Mouse (Mus musculus) hindbrain, embryonic 10.5 days (tissue): ENCODE results near the gene Gucd1. TPM values are rescaled to one million over a fixed set of nuclear protein-coding genes. Genes with fewer than 3 reads are reported as not detected.
"Not testable (repeated sequence)": the region's sequence is repeated elsewhere in the genome, so short reads cannot be mapped to it uniquely, and the experiment has no call there.

Experiments used
- DNase-seq: peaks from one replicate; pipeline ENCODE4 v3.0.0-alpha.2; 2017; ENCODE audit warnings: low spot score
- H3K27ac ChIP-seq: fragments of 300-500 bp; sonication (generic); 2 replicates; pipeline ENCODE4 v1.5.1; 2016; ENCODE audit warnings: mild to moderate bottlenecking, moderate library complexity
- H3K27me3 ChIP-seq: fragments of 300-500 bp; sonication (generic); 2 replicates; pipeline ENCODE4 v1.6.1; 2016; ENCODE audit warnings: mild to moderate bottlenecking; ENCODE audit not compliant: poor library complexity, insufficient read depth, severe bottlenecking
- H3K36me3 ChIP-seq: fragments of 300-500 bp; sonication (generic); 2 replicates; pipeline ENCODE4 v1.6.1; 2016; ENCODE audit warnings: mild to moderate bottlenecking, moderate library complexity
- H3K4me1 ChIP-seq: fragments of 300-500 bp; sonication (generic); replicated peaks from 2 replicates; pipeline ENCODE4 v1.6.1; 2016; ENCODE audit warnings: mild to moderate bottlenecking
- H3K4me3 ChIP-seq: fragments of 300-500 bp; sonication (generic); 2 replicates; pipeline ENCODE4 v1.5.1; 2016; ENCODE audit warnings: mild to moderate bottlenecking, moderate library complexity
- H3K9me3 ChIP-seq: fragments of 300-500 bp; sonication (generic); 2 replicates; pipeline ENCODE4 v1.6.1; 2016; ENCODE audit warnings: mild to moderate bottlenecking, moderate library complexity
- WGBS: fragments of 180-500 bp; shearing (Covaris S2); methylation state at CpG from one replicate; pipeline ENCODE4 v1.1.7; 2016; 5-methylcytosine and 5-hydroxymethylcytosine counted together
- polyA plus RNA-seq: library from polyadenylated mRNA; unstranded; fragments of >200 nt; fragmentation: Nextera tagmentation; extraction: Ambion mirVana; gene quantifications from 2 replicates; pipeline ENCODE4 v1.2.1, GENCODE M21; 2016

Gucd1 gene
- polyA plus RNA-seq, 1 experiment from 2014 or later: 32.5 TPM

- Histone ChIP-seq H3K4me1 (no peaks in the 10 kb centered on the region), H3K27ac (no peak overlapping the region), H3K4me3 (no peak overlapping the region), H3K27me3 (no peaks in the 10 kb centered on the region), H3K9me3 (no peaks in the 10 kb centered on the region), H3K36me3 (no peaks in the 10 kb centered on the region)
- no peak for DNase-seq
- 88% methylated on average over 5 of the region's 5 CpGs for WGBS
Observed at GRCm38 (mm10) chr10:75350564-75350963, 167.2 kb downstream of the Gucd1 start.

DNA sequence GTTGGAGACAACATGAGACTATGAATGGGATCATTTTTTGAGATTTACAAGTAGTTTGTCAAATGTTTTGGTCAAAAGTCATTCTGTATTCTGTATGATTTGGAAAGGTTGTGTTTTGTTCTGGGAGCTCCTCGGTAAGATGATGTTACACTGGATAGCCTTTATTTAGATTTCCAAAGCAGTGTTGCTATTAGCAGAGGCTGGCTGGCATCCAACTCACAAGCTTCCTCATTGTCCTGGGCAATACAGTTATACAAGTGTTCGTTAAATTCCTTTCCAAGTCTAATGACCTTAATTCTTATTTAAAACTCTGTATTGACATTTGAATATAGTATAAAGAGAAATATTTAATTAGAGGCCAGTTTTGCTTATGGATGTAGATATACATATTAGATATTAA is 172.5 kb downstream of the Gucd1 start:
- no peak for DNase-seq
- Histone ChIP-seq H3K4me1 (no peaks in the 10 kb centered on the region), H3K4me3 (no peak overlapping the region), H3K27ac (no peak overlapping the region), H3K9me3 (no peaks in the 10 kb centered on the region), H3K27me3 (no peaks in the 10 kb centered on the region), H3K36me3 (no peaks in the 10 kb centered on the region)
- 84% methylated on average over 2 of the region's 2 CpGs for WGBS

GRCm38 (mm10) chr10:75344563-75344962 is 173.2 kb downstream of the Gucd1 start:
- not testable (repeated sequence) for DNase-seq

GRCm38 (mm10) chr10:75341936-75342335 is 175.8 kb downstream of the Gucd1 start:
- Histone ChIP-seq H3K36me3 (no peaks in the 10 kb centered on the region), H3K9me3 (no peaks in the 10 kb centered on the region), H3K4me3 (no peak overlapping the region), H3K27me3 (no peaks in the 10 kb centered on the region), H3K4me1 (no peaks in the 10 kb centered on the region), H3K27ac (no peak overlapping the region)
- DNase-seq: no peak
- WGBS: 40% methylated on average over 8 of the region's 8 CpGs

More at GRCm38 (mm10) chr10:75344563-75344962, 173.2 kb downstream of the Gucd1 start:
- WGBS: 78% methylated on average over 1 of the region's 1 CpGs
- H3K27me3 ChIP-seq, H3K4me3 ChIP-seq, H3K36me3 ChIP-seq, H3K9me3 ChIP-seq, H3K27ac ChIP-seq, H3K4me1 ChIP-seq: not testable (repeated sequence)

GRCm38 (mm10) chr10:75339377-75339776 is 178.4 kb downstream of the Gucd1 start:
- H3K4me1 ChIP-seq: no peaks in the 10 kb centered on the region
- WGBS: 83% methylated on average over 7 of the region's 7 CpGs
- no peak for DNase-seq
- no peaks in the 10 kb centered on the region for H3K27me3 ChIP-seq
- no peaks in the 10 kb centered on the region for H3K9me3 ChIP-seq
- H3K27ac ChIP-seq: no peak overlapping the region
- H3K4me3 ChIP-seq: no peak overlapping the region
- no peaks in the 10 kb centered on the region for H3K36me3 ChIP-seq

GRCm38 (mm10) chr10:75338852-75339251 is 178.9 kb downstream of the Gucd1 start:
- Histone ChIP-seq H3K36me3 (no peaks in the 10 kb centered on the region), H3K27me3 (no peaks in the 10 kb centered on the region), H3K4me1 (no peaks in the 10 kb centered on the region), H3K9me3 (no peaks in the 10 kb centered on the region), H3K4me3 (no peak overlapping the region), H3K27ac (no peak overlapping the region)
- WGBS: 85% methylated on average over 5 of the region's 5 CpGs
- DNase-seq: no peak

GRCm38 (mm10) chr10:75337231-75337630 is 180.5 kb downstream of the Gucd1 start:
- Histone ChIP-seq H3K9me3 (no peaks in the 10 kb centered on the region), H3K36me3 (no peaks in the 10 kb centered on the region), H3K27me3 (no peaks in the 10 kb centered on the region), H3K4me1 (no peaks in the 10 kb centered on the region), H3K4me3 (no peak overlapping the region), H3K27ac (no peak overlapping the region)
- DNase-seq: no peak
- WGBS: 89% methylated on average over 10 of the region's 10 CpGs

- Histone ChIP-seq H3K27ac (no peak overlapping the region), H3K9me3 (no peaks in the 10 kb centered on the region), H3K4me3 (no peak overlapping the region), H3K27me3 (no peaks in the 10 kb centered on the region), H3K4me1 (no peaks in the 10 kb centered on the region), H3K36me3 (no peaks in the 10 kb centered on the region)
- WGBS: 89% methylated on average over 6 of the region's 6 CpGs
- DNase-seq: no peak
Observed at GRCm38 (mm10) chr10:75335075-75335474, 182.7 kb downstream of the Gucd1 start.

DNA sequence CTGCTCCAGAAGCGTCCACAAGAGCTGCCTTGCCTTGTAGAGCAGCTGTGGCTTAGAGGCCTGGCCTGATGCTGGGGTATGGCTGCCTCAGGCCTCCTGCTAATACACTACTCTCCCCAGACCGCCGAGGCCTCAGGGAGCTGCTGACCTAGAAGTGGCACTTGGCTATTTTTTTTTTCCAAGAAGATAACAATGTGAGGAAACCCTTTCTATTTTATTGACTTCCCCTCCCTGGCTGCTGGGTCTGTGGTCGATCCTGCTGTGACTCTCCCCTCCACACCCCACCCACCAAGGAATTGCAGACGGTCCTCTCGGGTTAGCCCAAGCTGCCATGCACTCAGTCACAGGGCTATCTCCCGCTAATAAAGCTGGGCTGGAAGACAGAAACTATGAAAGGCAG is 183.6 kb downstream of the Gucd1 start:
- WGBS: 82% methylated on average over 7 of the region's 7 CpGs
- no peaks in the 10 kb centered on the region for H3K36me3 ChIP-seq

GRCm38 (mm10) chr10:75333176-75333776 is 184.5 kb downstream of the Gucd1 start:
- 92% methylated on average over 23 of the region's 23 CpGs for WGBS
- Histone ChIP-seq H3K4me3 (no peak overlapping the region), H3K27ac (no peak overlapping the region), H3K27me3 (no peaks in the 10 kb centered on the region), H3K4me1 (peaks cover 4% of the 10 kb centered on the region), H3K36me3 (no peaks in the 10 kb centered on the region), H3K9me3 (no peaks in the 10 kb centered on the region)
- DNase-seq: no peak

More for the DNA sequence above, 183.6 kb downstream of the Gucd1 start:
- H3K4me3 ChIP-seq: no peak overlapping the region
- no peaks in the 10 kb centered on the region for H3K9me3 ChIP-seq
- DNase-seq: no peak
- H3K4me1 ChIP-seq: no peaks in the 10 kb centered on the region
- H3K27me3 ChIP-seq: no peaks in the 10 kb centered on the region
- H3K27ac ChIP-seq: no peak overlapping the region

GRCm38 (mm10) chr10:75332268-75332667 is 185.5 kb downstream of the Gucd1 start:
- no peak overlapping the region for H3K27ac ChIP-seq
- peaks cover 14% of the 10 kb centered on the region for H3K4me1 ChIP-seq
- H3K36me3 ChIP-seq: no peaks in the 10 kb centered on the region
- DNase-seq: no peak
- H3K27me3 ChIP-seq: no peaks in the 10 kb centered on the region
- H3K9me3 ChIP-seq: no peaks in the 10 kb centered on the region
- H3K4me3 ChIP-seq: no peak overlapping the region
- 82% methylated on average over 3 of the region's 3 CpGs for WGBS

GRCm38 (mm10) chr10:75328201-75328704 is 189.5 kb downstream of the Gucd1 start:
- no peaks in the 10 kb centered on the region for H3K36me3 ChIP-seq
- H3K4me3 ChIP-seq: no peak overlapping the region
- WGBS: 18% methylated on average over 4 of the region's 4 CpGs
- peaks cover 16% of the 10 kb centered on the region for H3K4me1 ChIP-seq
- no peaks in the 10 kb centered on the region for H3K9me3 ChIP-seq
- DNase-seq: no peak
- no peaks in the 10 kb centered on the region for H3K27me3 ChIP-seq
- no peak overlapping the region for H3K27ac ChIP-seq

- Histone ChIP-seq H3K9me3 (no peaks in the 10 kb centered on the region), H3K27me3 (no peaks in the 10 kb centered on the region), H3K27ac (no peak overlapping the region), H3K4me1 (peaks cover 22% of the 10 kb centered on the region), H3K4me3 (no peak overlapping the region), H3K36me3 (no peaks in the 10 kb centered on the region)
- WGBS: 79% methylated on average over 11 of the region's 11 CpGs
- DNase-seq: no peak
Observed at GRCm38 (mm10) chr10:75327081-75327480, 190.7 kb downstream of the Gucd1 start.

DNA sequence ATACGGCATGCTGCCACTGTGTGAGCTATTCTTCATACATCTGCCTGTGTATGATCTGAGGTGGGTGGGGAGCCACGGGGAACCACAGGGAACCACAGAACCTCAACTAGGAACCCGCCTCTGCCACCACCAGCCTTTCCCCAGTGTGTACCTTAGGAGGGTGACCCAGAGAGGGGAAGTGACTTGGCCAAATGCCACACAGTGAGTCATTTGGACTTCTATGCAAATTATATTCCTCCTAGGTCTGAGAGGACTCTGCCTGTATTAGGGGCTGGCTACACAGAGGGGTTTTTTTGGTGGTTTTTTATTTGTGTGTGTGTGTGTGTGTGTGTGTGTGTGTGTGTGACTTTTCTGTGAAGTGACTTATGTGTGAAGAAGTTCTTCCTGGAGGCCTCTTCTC is 191.2 kb downstream of the Gucd1 start:
- H3K27ac ChIP-seq: no peak overlapping the region
- peaks cover 22% of the 10 kb centered on the region for H3K4me1 ChIP-seq
- no peak for DNase-seq
- 85% methylated on average over 3 of the region's 3 CpGs for WGBS
- H3K27me3 ChIP-seq: no peaks in the 10 kb centered on the region
- no peak overlapping the region for H3K4me3 ChIP-seq
- no peaks in the 10 kb centered on the region for H3K9me3 ChIP-seq
- no peaks in the 10 kb centered on the region for H3K36me3 ChIP-seq
